Mouse (Mus musculus): ENCODE results near the gene Prdm11. TPM values are rescaled to one million over a fixed set of nuclear protein-coding genes. Genes with fewer than 3 reads are reported as not detected.

The Prdm11 gene
- polyA plus RNA-seq, 1 experiment from 2014 or later, result 11.0 TPM

Other genes with a start within 250 kb of the Prdm11 start
- 10.4 and 11.4 TPM in 2 replicates for gene Syt13, start 131.1 kb downstream of the Prdm11 start, polyA plus RNA-seq (2015; fragmentation: Nextera tagmentation; extraction: Ambion mirVana)
- 29.3 and 37.7 TPM in 2 replicates for gene Trp53i11, start 141.4 kb upstream of the Prdm11 start, polyA plus RNA-seq (2015; fragmentation: Nextera tagmentation; extraction: Ambion mirVana)